Mouse (Mus musculus) natural killer cell, adult 2 months (primary cell): ENCODE measurements around the gene Mef2c.

Experiments used
- DNase-seq, 2 experiments: peaks; one replicate each; pipeline ENCODE4 v3.0.0; 2022; ENCODE audit warnings: low spot score in 2 of 2

Mef2c gene

GRCm38 (mm10) chr13:83666179-83666578 lies 162.3 kb downstream of the Mef2c start:
- no peak for DNase-seq

- DNase-seq, result no peak
Measured at GRCm38 (mm10) chr13:83667051-83667450, 163.2 kb downstream of the Mef2c start.

GRCm38 (mm10) chr13:83707611-83708010 lies 203.8 kb downstream of the Mef2c start:
- DNase-seq, result no peak

- no peak for DNase-seq
Measured at GRCm38 (mm10) chr13:83712778-83713380, 209.0 kb downstream of the Mef2c start.

- no peak for DNase-seq
Measured at GRCm38 (mm10) chr13:83713661-83714291, 209.9 kb downstream of the Mef2c start.

- DNase-seq, result peak; percentile 64 to 72
Measured at GRCm38 (mm10) chr13:83714466-83715307, 210.9 kb downstream of the Mef2c start.

GRCm38 (mm10) chr13:83715308-83715785 lies 211.5 kb downstream of the Mef2c start:
- no peak for DNase-seq

GRCm38 (mm10) chr13:83715971-83716615 lies 212.3 kb downstream of the Mef2c start:
- DNase-seq, result no peak
